Mouse (Mus musculus): ENCODE data around the gene Ptgdr2. TPM values are rescaled to one million over a fixed set of nuclear protein-coding genes. Genes with fewer than 3 reads are reported as not detected.

Ptgdr2 gene
- total and polyA plus RNA-seq, 3 experiments, result 0.10 TPM; not detected in 2

DNA sequence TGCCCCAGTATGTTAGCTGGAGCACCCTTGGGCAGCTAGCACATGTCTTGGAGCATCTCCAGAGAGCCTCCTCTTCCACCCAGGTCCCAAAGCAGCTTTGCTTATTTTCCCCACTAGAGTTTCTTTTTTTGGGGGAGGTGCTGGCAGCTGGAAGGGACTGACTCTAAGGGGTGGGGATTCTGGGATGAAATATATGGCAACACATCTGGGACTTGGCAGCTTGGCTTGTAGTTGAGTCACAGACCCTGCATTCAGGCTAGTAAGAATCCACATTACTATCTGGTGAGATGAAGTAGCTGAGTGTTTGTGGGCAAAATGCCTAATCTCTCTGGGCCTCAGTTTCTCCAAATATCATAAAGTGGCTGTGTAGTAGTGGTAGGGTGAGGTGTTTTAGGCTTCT is 55.0 kb downstream of the Ptgdr2 start:
- DNase-seq, result no peak
- Histone ChIP-seq H3K9ac (ENCODE audit: low read depth, low read length) (no peak overlapping the region), H3K4me3 (no peak overlapping the region), H3K36me3 (ENCODE audit: control insufficient read depth, insufficient read depth, low read length) (no peaks in the 10 kb centered on the region), H3K79me2 (replicated peaks; ENCODE audit: control insufficient read depth, insufficient read depth, low read length) (no peaks in the 10 kb centered on the region), H3K4me1 (ENCODE audit: control insufficient read depth, insufficient read depth, low read length) (no peaks in the 10 kb centered on the region), H3K27me3 (ENCODE audit: control insufficient read depth, insufficient read depth, low read length) (no peaks in the 10 kb centered on the region), H3K27ac (no peak overlapping the region)
- intact Hi-C loops (cut with DNase I), result no loop called here
- no peak for TF ChIP-seq POLR2A (IDR thresholded peaks at IDR 0.05; ENCODE audit: insufficient read depth, low read depth, low read length)
- TF ChIP-seq EP300 (IDR thresholded peaks at IDR 0.05; ENCODE audit: insufficient read depth, low read depth, low read length), result no peak
- no peak for TF ChIP-seq CTCF (IDR thresholded peaks at IDR 0.05)

Other genes with a start within 250 kb of the Ptgdr2 start
- gene Vps37c, start 248.4 kb upstream of the Ptgdr2 start, total RNA-seq (2021), result 10 to 100 TPM; 18.6 to 20.7 TPM
- gene Vps37c, start 248.4 kb upstream of the Ptgdr2 start, polyA plus RNA-seq (2012; rRNA removed), result 23.7 and 24.6 TPM in 2 replicates
- under 1 TPM; 0.11 to 0.26 TPM for gene Cd5, start 198.2 kb upstream of the Ptgdr2 start, total RNA-seq (2021)
- gene Cd5, start 198.2 kb upstream of the Ptgdr2 start, polyA plus RNA-seq (2012; rRNA removed), result 0.35 and 0.80 TPM in 2 replicates
- under 1 TPM in 1 of 2 experiments, not detected in 1; 0.07 TPM for gene Cd6, start 107.1 kb upstream of the Ptgdr2 start, total RNA-seq (2021)
- 0.44 and 0.76 TPM in 2 replicates for gene Cd6, start 107.1 kb upstream of the Ptgdr2 start, polyA plus RNA-seq (2012; rRNA removed)
- gene Slc15a3, start 97.4 kb upstream of the Ptgdr2 start, total RNA-seq (2021), result 1 to 10 TPM; 2.1 to 2.3 TPM
- 3.9 and 4.9 TPM in 2 replicates for gene Slc15a3, start 97.4 kb upstream of the Ptgdr2 start, polyA plus RNA-seq (2012; rRNA removed)
- gene Tmem132a, start 67.2 kb upstream of the Ptgdr2 start, total RNA-seq (2021), result 10 to 100 TPM; 10.7 to 12.0 TPM
- gene Tmem132a, start 67.2 kb upstream of the Ptgdr2 start, polyA plus RNA-seq (2012; rRNA removed), result 11.1 and 11.5 TPM in 2 replicates
- gene Tmem109, start 55.2 kb upstream of the Ptgdr2 start, total RNA-seq (2021), result 100 to 1,000 TPM; 101 to 109 TPM
- gene Tmem109, start 55.2 kb upstream of the Ptgdr2 start, polyA plus RNA-seq (2012; rRNA removed), result 160 and 196 TPM in 2 replicates
- gene Prpf19, start 41.9 kb upstream of the Ptgdr2 start, total RNA-seq (2021), result 100 to 1,000 TPM; 216 to 243 TPM
- gene Prpf19, start 41.9 kb upstream of the Ptgdr2 start, polyA plus RNA-seq (2012; rRNA removed), result 432 and 512 TPM in 2 replicates
- gene Zp1, start 16.5 kb upstream of the Ptgdr2 start, total RNA-seq (2021), result not detected
- gene Zp1, start 16.5 kb upstream of the Ptgdr2 start, polyA plus RNA-seq (2012; rRNA removed), result not detected in 2 replicates
- gene Ccdc86, start 12.1 kb downstream of the Ptgdr2 start, total RNA-seq (2021), result 1 to 10 TPM; 6.9 to 7.1 TPM
- gene Ccdc86, start 12.1 kb downstream of the Ptgdr2 start, polyA plus RNA-seq (2012; rRNA removed), result 3.0 and 3.1 TPM in 2 replicates
- gene Ms4a10, start 37.5 kb downstream of the Ptgdr2 start, total RNA-seq (2021), result not detected
- gene Ms4a10, start 37.5 kb downstream of the Ptgdr2 start, polyA plus RNA-seq (2012; rRNA removed), result not detected in 2 replicates
- gene Ms4a15, start 56.1 kb downstream of the Ptgdr2 start, total RNA-seq (2021), result not detected
- gene Ms4a15, start 56.1 kb downstream of the Ptgdr2 start, polyA plus RNA-seq (2012; rRNA removed), result not detected in 2 replicates
- gene Ms4a18, start 80.9 kb downstream of the Ptgdr2 start, total RNA-seq (2021), result not detected
- not detected in 2 replicates for gene Ms4a18, start 80.9 kb downstream of the Ptgdr2 start, polyA plus RNA-seq (2012; rRNA removed)
- gene Ms4a8a, start 143.9 kb downstream of the Ptgdr2 start, total RNA-seq (2021), result 1 to 10 TPM; 2.2 to 2.4 TPM
- gene Ms4a8a, start 143.9 kb downstream of the Ptgdr2 start, polyA plus RNA-seq (2012; rRNA removed), result 1.1 and 1.7 TPM in 2 replicates
- not detected for gene 1700017D01Rik, start 193.7 kb downstream of the Ptgdr2 start, total RNA-seq (2021)
- gene 1700017D01Rik, start 193.7 kb downstream of the Ptgdr2 start, polyA plus RNA-seq (2012; rRNA removed), result 0.08 and 0.15 TPM in 2 replicates
- not detected for gene 1700025F22Rik, start 228.2 kb downstream of the Ptgdr2 start, total RNA-seq (2021)
- not detected in 2 replicates for gene 1700025F22Rik, start 228.2 kb downstream of the Ptgdr2 start, polyA plus RNA-seq (2012; rRNA removed)